Mouse (Mus musculus) forebrain, embryonic 11.5 days (tissue): ENCODE data around the gene Qars. TPM values are rescaled to one million over a fixed set of nuclear protein-coding genes. Genes with fewer than 3 reads are reported as not detected.

Source experiments
- ATAC-seq: fragments of 200-750 bp; cut with Nextera tagmentation; replicated peaks from 2 replicates; pipeline ENCODE4 v1.8.0; 2017; ENCODE audit warnings: moderate TSS enrichment; ENCODE audit not compliant: low FRiP score
- DNase-seq: peaks from one replicate; pipeline ENCODE4 v3.0.0-alpha.2; 2017; ENCODE audit warnings: low spot score
- H3K27ac ChIP-seq: fragments of 300-500 bp; sonication (generic); 2 replicates; pipeline ENCODE4 v1.5.1; 2014; ENCODE audit warnings: low read depth, low read length
- H3K27me3 ChIP-seq: fragments of 300-500 bp; sonication (generic); 2 replicates; pipeline ENCODE4 v1.6.1; 2014; ENCODE audit warnings: mild to moderate bottlenecking, low read length, mixed read lengths; ENCODE audit not compliant: control insufficient read depth, insufficient read depth
- H3K36me3 ChIP-seq: fragments of 300-500 bp; sonication (generic); 2 replicates; pipeline ENCODE4 v1.6.1; 2014; ENCODE audit warnings: mild to moderate bottlenecking, low read length, moderate library complexity, mixed read lengths; ENCODE audit not compliant: control insufficient read depth, insufficient read depth
- H3K4me1 ChIP-seq: fragments of 300-500 bp; sonication (generic); replicated peaks from 2 replicates; pipeline ENCODE4 v1.6.1; 2014; ENCODE audit warnings: low read length, mixed read lengths; ENCODE audit not compliant: control insufficient read depth, insufficient read depth
- H3K4me2 ChIP-seq: fragments of 300-500 bp; sonication (generic); 2 replicates; pipeline ENCODE4 v1.6.1; 2014; ENCODE audit warnings: low read depth, mild to moderate bottlenecking, low read length, moderate library complexity, mixed read lengths; ENCODE audit not compliant: severe bottlenecking
- H3K4me3 ChIP-seq: fragments of 300-500 bp; sonication (generic); 2 replicates; pipeline ENCODE4 v1.5.1; 2014; ENCODE audit warnings: low read depth, low read length
- H3K9ac ChIP-seq: fragments of 300-500 bp; sonication (generic); 2 replicates; pipeline ENCODE4 v1.6.1; 2014; ENCODE audit warnings: low read length
- H3K9me3 ChIP-seq: fragments of 300-500 bp; sonication (generic); 2 replicates; pipeline ENCODE4 v1.6.1; 2016; ENCODE audit warnings: low read length, mixed read lengths; ENCODE audit not compliant: control insufficient read depth
- WGBS: fragments of 180-500 bp; shearing (Covaris S2); extraction: QIAGEN DNeasy Blood & Tissue Kit; methylation state at CpG from one replicate; pipeline ENCODE4 v1.1.7; 2014; 5-methylcytosine and 5-hydroxymethylcytosine counted together
- polyA plus RNA-seq: library from polyadenylated mRNA; unstranded; fragments of >200 nt; fragmentation: Nextera tagmentation; extraction: Ambion mirVana; gene quantifications from 2 replicates; pipeline ENCODE4 v1.2.1, GENCODE M21; 2014

Gene Qars
- polyA plus RNA-seq, 1 experiment from 2014 or later = 116 TPM

DNA sequence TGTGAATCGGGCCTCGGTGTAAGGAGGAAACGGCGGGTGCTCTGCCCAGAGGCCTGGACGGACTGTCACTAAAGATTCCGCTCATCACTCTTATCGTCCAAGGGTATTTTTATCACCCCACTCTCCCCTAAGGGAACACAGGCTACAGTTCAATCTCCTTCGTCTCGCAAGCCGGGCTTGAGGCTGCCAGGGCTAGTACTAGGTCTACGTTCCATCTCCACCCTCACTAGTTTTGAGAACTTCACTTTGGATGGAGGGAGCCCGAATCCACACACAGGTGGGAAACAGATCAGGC, 16.3 kb upstream of the Qars start:
- peaks cover 14% of the 10 kb centered on the region for H3K4me1 ChIP-seq
- peaks cover 21% of the 10 kb centered on the region for H3K36me3 ChIP-seq
- H3K9me3 ChIP-seq = no peaks in the 10 kb centered on the region
- peak overlapping the region; percentile 91 for H3K9ac ChIP-seq
- DNase-seq = no peak
- no peak for ATAC-seq
- no peaks in the 10 kb centered on the region for H3K27me3 ChIP-seq
- H3K27ac ChIP-seq = peak overlapping the region; percentile 91
- peak overlapping the region; percentile 96 for H3K4me3 ChIP-seq
- 17% methylated on average over 12 of the region's 12 CpGs for WGBS
- peak overlapping the region; percentile 85 for H3K4me2 ChIP-seq

DNA sequence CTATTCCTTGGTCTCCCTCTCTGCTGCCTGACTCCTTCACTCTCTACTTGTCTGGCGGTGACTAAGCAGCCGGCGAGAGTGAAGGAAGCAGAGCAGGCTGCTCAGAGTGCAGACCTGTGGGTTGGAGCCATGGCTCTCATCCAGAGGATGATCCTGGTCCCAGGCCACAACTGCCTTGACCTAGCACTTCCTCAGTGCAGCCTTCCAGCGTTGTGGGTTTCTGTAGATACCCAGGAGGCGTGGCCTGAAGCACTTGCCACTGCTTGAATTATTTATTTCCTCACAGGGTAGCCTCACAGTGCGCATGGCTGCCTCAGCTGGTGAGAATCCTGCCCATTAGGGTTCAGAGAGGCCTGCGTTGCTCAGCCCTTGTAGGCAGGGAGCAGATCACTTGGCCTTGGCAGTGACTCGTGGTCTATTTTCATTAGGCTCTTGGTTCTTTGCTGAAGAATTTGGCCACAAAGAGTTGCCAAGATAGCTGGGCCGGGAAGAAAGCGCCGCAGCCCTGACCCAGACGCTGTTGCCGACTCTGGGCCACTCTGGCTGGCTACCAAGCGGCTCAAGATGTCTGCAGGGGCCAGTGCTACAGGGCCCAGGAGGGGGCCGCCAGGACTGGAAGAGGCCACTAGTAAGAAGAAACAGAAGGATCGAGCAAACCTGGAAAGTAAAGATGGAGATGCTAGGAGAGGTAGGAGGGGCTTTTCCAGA, 15.3 kb upstream of the Qars start:
- Histone ChIP-seq H3K4me3 (peak overlapping the region; percentile 96; the same call in 1 of the 2 replicates), H3K4me1 (peaks cover 14% of the 10 kb centered on the region), H3K27me3 (no peaks in the 10 kb centered on the region), H3K4me2 (peak overlapping the region; percentile 85), H3K27ac (no peak overlapping the region), H3K9me3 (no peaks in the 10 kb centered on the region), H3K9ac (peak overlapping the region; percentile 91), H3K36me3 (peaks cover 28% of the 10 kb centered on the region)
- DNase-seq (no peak), ATAC-seq (no peak)
- 90% methylated on average over 16 of the region's 16 CpGs for WGBS

DNA sequence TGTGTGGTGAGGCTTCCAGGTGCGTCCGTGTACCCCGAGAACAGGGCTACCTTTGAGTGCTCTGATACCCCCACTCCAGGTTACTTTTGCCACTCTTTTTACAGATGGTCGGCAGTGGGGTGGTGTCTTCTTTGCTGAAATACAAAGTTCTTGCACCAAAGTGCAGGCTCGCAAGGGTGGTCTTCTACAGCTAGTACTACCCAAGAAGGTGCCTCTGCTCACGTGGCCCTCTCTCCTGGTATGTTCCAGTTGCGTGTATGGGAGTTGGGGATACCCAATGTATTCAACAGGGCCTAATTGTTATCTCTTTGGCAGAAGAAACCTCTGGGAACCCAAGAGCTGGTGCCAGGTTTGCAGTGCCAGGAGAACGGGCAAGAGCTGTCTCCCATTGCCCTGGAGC, 14.3 kb upstream of the Qars start:
- H3K4me1 ChIP-seq = peaks cover 14% of the 10 kb centered on the region
- no peak overlapping the region for H3K9ac ChIP-seq
- 96% methylated on average over 8 of the region's 8 CpGs for WGBS
- H3K4me3 ChIP-seq = no peak overlapping the region
- no peak overlapping the region for H3K4me2 ChIP-seq
- peaks cover 35% of the 10 kb centered on the region for H3K36me3 ChIP-seq
- H3K27me3 ChIP-seq = no peaks in the 10 kb centered on the region
- no peak overlapping the region for H3K27ac ChIP-seq
- no peaks in the 10 kb centered on the region for H3K9me3 ChIP-seq
- DNase-seq (no peak), ATAC-seq (no peak)

DNA sequence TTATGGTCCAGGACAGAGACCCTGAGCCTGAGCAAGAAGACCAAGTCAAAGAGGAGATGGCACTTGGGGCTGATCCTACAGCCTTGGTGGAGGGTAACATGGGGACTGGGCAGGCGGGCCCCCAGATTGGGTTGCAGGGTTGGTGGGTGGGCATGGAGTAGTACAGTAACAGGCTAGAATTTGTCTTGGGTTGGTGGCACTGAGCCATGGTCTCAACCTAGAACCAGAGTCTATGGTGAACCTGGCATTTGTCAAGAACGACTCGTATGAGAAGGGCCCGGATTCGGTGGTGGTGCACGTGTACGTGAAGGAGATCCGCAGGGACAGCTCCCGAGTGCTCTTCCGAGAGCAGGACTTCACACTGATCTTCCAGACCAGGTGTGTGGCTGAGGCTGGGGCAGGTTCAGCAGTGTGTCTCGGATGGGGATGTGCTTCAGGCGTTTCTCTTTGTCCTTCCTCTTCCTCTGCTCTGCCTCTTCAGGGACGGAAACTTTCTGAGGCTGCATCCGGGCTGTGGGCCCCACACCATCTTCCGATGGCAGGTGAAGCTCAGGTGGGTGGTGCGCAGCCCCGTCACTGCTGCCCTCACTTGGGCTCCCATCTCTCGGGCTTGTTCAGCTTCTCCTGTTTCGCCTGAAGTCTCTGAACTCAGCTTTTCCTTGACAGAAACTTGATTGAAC, 13.2 kb upstream of the Qars start:
- Histone ChIP-seq H3K4me2 (no peak overlapping the region), H3K27ac (no peak overlapping the region), H3K36me3 (peaks cover 41% of the 10 kb centered on the region), H3K9me3 (no peaks in the 10 kb centered on the region), H3K4me3 (no peak overlapping the region), H3K27me3 (no peaks in the 10 kb centered on the region), H3K4me1 (peaks cover 14% of the 10 kb centered on the region), H3K9ac (no peak overlapping the region)
- DNase-seq = no peak
- no peak for ATAC-seq
- WGBS = 95% methylated on average over 19 of the region's 19 CpGs

DNA sequence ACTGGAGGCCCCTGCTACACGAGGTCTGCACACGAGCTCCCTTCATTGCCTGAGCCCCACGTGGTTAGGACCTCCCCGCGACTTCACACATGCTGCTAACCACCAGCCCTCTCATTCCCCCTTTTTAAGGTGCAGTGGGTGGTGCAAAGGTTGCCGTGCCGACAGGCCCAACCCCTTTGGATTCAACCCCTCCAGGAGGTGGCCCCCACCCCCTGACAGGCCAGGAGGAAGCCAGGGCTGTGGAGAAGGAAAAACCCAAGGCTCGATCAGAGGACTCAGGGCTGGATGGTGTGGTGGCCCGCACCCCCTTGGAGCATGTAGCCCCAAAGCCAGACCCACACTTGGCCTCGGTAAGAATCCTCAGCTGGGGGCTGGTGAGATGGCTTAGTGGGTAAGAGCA, 12.6 kb upstream of the Qars start:
- H3K4me2 ChIP-seq = no peak overlapping the region
- WGBS = 88% methylated on average over 10 of the region's 10 CpGs
- H3K9ac ChIP-seq = no peak overlapping the region
- no peak overlapping the region for H3K27ac ChIP-seq
- H3K27me3 ChIP-seq = no peaks in the 10 kb centered on the region
- H3K4me3 ChIP-seq = no peak overlapping the region
- peaks cover 45% of the 10 kb centered on the region for H3K36me3 ChIP-seq
- H3K4me1 ChIP-seq = peaks cover 11% of the 10 kb centered on the region
- no peak for DNase-seq
- ATAC-seq = no peak
- no peaks in the 10 kb centered on the region for H3K9me3 ChIP-seq

DNA sequence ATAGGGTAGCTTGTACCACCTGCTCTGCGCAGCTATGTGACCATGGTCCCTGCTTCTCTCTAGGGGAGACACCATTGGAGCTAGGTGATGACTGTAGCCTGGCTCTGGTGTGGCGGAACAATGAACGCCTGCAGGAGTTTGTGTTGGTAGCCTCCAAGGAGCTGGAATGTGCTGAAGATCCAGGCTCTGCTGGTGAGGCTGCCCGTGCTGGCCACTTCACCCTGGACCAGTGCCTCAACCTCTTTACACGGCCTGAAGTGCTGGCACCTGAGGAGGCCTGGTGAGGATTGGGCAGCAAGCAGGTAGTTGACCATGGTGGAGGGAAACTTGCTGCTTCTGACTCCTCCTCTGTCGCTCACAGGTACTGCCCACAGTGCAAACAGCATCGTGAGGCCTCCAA, 8.3 kb upstream of the Qars start:
- H3K4me1 ChIP-seq = no peaks in the 10 kb centered on the region
- ATAC-seq = no peak
- DNase-seq = peak; percentile 48
- H3K4me3 ChIP-seq = no peak overlapping the region
- no peaks in the 10 kb centered on the region for H3K27me3 ChIP-seq
- peaks cover 42% of the 10 kb centered on the region for H3K36me3 ChIP-seq
- no peak overlapping the region for H3K9ac ChIP-seq
- no peak overlapping the region for H3K27ac ChIP-seq
- 97% methylated on average over 7 of the region's 7 CpGs for WGBS
- H3K9me3 ChIP-seq = no peaks in the 10 kb centered on the region
- no peak overlapping the region for H3K4me2 ChIP-seq

DNA sequence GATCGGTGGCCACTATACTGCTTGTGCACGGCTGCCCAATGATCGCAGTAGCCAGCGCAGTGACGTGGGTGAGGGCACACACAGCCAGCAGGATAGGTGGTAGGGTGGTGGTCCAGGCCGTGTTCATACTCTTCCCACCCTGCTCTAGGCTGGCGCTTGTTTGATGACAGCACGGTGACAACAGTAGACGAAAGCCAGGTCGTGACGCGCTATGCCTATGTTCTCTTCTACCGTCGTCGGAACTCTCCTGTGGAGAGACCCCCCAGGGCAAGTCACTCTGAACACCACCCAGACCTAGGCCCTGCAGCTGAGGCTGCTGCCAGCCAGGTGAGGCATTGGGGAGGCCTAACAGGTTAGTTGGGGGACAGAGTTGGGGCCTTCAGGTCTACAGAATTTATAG, 7.6 kb upstream of the Qars start:
- 95% methylated on average over 15 of the region's 15 CpGs for WGBS
- no peak for ATAC-seq

DNA sequence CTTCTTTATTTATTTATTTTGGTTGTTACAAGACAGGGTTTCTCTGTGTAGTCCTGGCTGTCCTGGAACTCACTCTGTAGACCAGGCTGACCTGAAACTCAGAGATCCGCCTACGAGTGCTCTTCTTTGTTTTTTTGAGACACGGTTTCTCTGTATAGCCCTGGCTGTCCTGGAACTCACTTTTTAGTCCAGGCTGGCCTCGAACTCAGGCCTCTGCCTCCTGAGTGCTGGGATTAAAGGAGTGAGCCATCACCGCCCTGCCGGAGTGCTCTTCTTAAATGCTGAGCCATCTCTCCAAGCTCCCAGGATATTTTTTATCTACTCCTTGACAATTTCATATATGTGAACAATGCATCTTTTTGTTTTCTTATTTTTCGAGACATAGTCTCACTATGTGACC, 605 bp upstream of the Qars start:
- Histone ChIP-seq H3K9me3 (no peaks in the 10 kb centered on the region), H3K4me3 (no peak overlapping the region), H3K9ac (no peak overlapping the region), H3K36me3 (peaks cover 3% of the 10 kb centered on the region; the same call in 1 of the 2 replicates), H3K4me1 (peaks cover 5% of the 10 kb centered on the region; the same call in 1 of the 2 replicates), H3K27me3 (no peaks in the 10 kb centered on the region), H3K4me2 (peak overlapping the region; percentile 87; the same call in 1 of the 2 replicates), H3K27ac (no peak overlapping the region)
- 87% methylated on average over 7 of the region's 7 CpGs for WGBS
- DNase-seq (no peak), ATAC-seq (no peak)

More for the DNA sequence above, 7.6 kb upstream of the Qars start:
- H3K4me1 ChIP-seq = no peaks in the 10 kb centered on the region
- no peaks in the 10 kb centered on the region for H3K9me3 ChIP-seq
- H3K27me3 ChIP-seq = no peaks in the 10 kb centered on the region
- H3K36me3 ChIP-seq = peaks cover 38% of the 10 kb centered on the region
- no peak overlapping the region for H3K4me3 ChIP-seq
- no peak overlapping the region for H3K9ac ChIP-seq
- peak; percentile 35 for DNase-seq
- H3K4me2 ChIP-seq = no peak overlapping the region
- H3K27ac ChIP-seq = no peak overlapping the region

DNA sequence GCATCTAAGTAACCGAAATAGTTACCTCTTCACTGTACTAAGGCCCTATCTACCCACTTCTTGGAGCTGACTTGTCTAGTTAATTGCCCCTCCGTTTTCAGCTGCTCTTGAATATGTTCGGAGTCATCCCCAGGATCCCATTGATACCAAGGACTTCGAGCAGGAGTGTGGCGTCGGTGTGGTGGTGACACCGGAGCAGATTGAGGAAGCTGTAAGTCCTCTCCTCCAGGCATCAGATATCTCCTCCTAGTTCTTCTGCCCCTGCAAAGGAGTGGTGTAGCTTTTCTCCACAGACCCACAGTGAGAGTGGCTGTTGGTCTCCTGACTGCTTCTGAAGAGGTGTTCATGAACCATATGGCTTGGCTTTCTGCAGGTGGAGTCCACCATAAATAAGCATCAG, 1.3 kb downstream of the Qars start:
- WGBS = 87% methylated on average over 7 of the region's 7 CpGs
- H3K36me3 ChIP-seq = peaks cover 11% of the 10 kb centered on the region

More for the DNA sequence above, 1.3 kb downstream of the Qars start:
- Histone ChIP-seq H3K4me2 (peak overlapping the region; percentile 87), H3K4me1 (peaks cover 5% of the 10 kb centered on the region; the same call in 1 of the 2 replicates), H3K9me3 (no peaks in the 10 kb centered on the region), H3K27me3 (no peaks in the 10 kb centered on the region), H3K9ac (peak overlapping the region; percentile 80; the same call in 1 of the 2 replicates), H3K27ac (no peak overlapping the region), H3K4me3 (peak overlapping the region; percentile 69)
- ATAC-seq (no peak), DNase-seq (no peak)
